In genomic region chr1:30721519-30721918, GRCm38 (mm10) we compare ENCODE assay signal across 26 mouse cellular contexts.
"Had no signal": no experiment of that assay in that cellular context is flagged by ENCODE, and none has a peak within 500 bp of the region (broad histone marks: within the 10 kb centered on the region; RNA-seq: fewer than 3 reads in every experiment).

No protein-coding gene starts in this region.

- H3K27ac ChIP-seq: embryonic facial prominence, embryonic 10.5 days; embryonic facial prominence, embryonic 12.5 days; embryonic facial prominence, embryonic 13.5 days; embryonic facial prominence, embryonic 15.5 days; forebrain, embryonic 10.5 days; forebrain, embryonic 12.5 days; forebrain, embryonic 13.5 days; forebrain, embryonic 15.5 days; gastrocnemius, adult 2 months; heart, adult 2 months had no signal

- H3K4me2 ChIP-seq: embryonic facial prominence, embryonic 12.5 days; embryonic facial prominence, embryonic 13.5 days; embryonic facial prominence, embryonic 15.5 days; forebrain, embryonic 12.5 days; forebrain, embryonic 13.5 days; forebrain, embryonic 15.5 days had no signal

- ATAC-seq: forebrain, embryonic 13.5 days; forebrain, embryonic 14.5 days; forebrain, embryonic 15.5 days; forebrain, embryonic 16.5 days; forebrain, postnatal 0 days had no signal

- H3K27me3 ChIP-seq: embryonic facial prominence, embryonic 12.5 days; embryonic facial prominence, embryonic 13.5 days; embryonic facial prominence, embryonic 15.5 days; forebrain, embryonic 12.5 days; forebrain, embryonic 13.5 days; forebrain, embryonic 15.5 days had no signal

- H3K9me3 ChIP-seq: embryonic facial prominence, embryonic 10.5 days; embryonic facial prominence, embryonic 12.5 days; embryonic facial prominence, embryonic 13.5 days; embryonic facial prominence, embryonic 15.5 days; forebrain, embryonic 10.5 days; forebrain, embryonic 12.5 days; forebrain, embryonic 13.5 days; forebrain, embryonic 15.5 days had no signal

- DNase-seq: cerebellum, adult 8-10 months; cerebellum, adult 9-10 months; cerebellum, adult 9-11 months; cerebellum, postnatal 25 days; cerebellum, postnatal 36 days; embryo, embryonic 11 days; forebrain, postnatal 0 days; gastrocnemius, adult 2 months; gastrocnemius, postnatal 10 days; gastrocnemius, postnatal 14 days; gastrocnemius, postnatal 25 days; gastrocnemius, postnatal 36 days; heart, adult 11 months; heart, adult 18-20 months; heart, adult 2 months had no signal

- H3K9ac ChIP-seq: embryonic facial prominence, embryonic 12.5 days; embryonic facial prominence, embryonic 13.5 days; embryonic facial prominence, embryonic 15.5 days; forebrain, embryonic 12.5 days; forebrain, embryonic 13.5 days; forebrain, embryonic 15.5 days; forebrain, postnatal 0 days had no signal

- H3K4me3 ChIP-seq: embryonic facial prominence, embryonic 10.5 days; embryonic facial prominence, embryonic 12.5 days; embryonic facial prominence, embryonic 13.5 days; embryonic facial prominence, embryonic 15.5 days; erythroblast, embryonic 14.5 days; forebrain, embryonic 10.5 days; forebrain, embryonic 12.5 days; forebrain, embryonic 13.5 days; forebrain, embryonic 15.5 days; gastrocnemius, adult 2 months; heart, adult 2 months had no signal

- H3K36me3 ChIP-seq: embryonic facial prominence, embryonic 10.5 days; embryonic facial prominence, embryonic 12.5 days; embryonic facial prominence, embryonic 13.5 days; embryonic facial prominence, embryonic 15.5 days; forebrain, embryonic 10.5 days; forebrain, embryonic 12.5 days; forebrain, embryonic 15.5 days had no signal

- H3K4me1 ChIP-seq: embryonic facial prominence, embryonic 10.5 days; embryonic facial prominence, embryonic 12.5 days; embryonic facial prominence, embryonic 13.5 days; embryonic facial prominence, embryonic 15.5 days; forebrain, embryonic 10.5 days; forebrain, embryonic 12.5 days; forebrain, embryonic 13.5 days; forebrain, embryonic 15.5 days had no signal
